Mouse (Mus musculus): ENCODE measurements at regions not wholly inside any gene's neighbourhood (a gene's known extent, or its start where the extent isn't known, plus 50 kb on each side); places are given as distances from the start of the nearest gene placed in this dataset.

GRCm38 (mm10) chr3:150416447-150416846 is 1021.2 kb upstream of the Adgrl4 start:
- DNase-seq (ENCODE audit: low read depth, low spot score): no peak

GRCm38 (mm10) chr3:150427965-150428364 is 1009.7 kb upstream of the Adgrl4 start:
- DNase-seq (ENCODE audit: low read depth, low spot score): no peak

GRCm38 (mm10) chr3:150431291-150431690 is 1006.4 kb upstream of the Adgrl4 start:
- DNase-seq (ENCODE audit: low read depth, low spot score): no peak

- DNase-seq (ENCODE audit: low read depth, low spot score): peak; percentile 71
Observed at GRCm38 (mm10) chr3:150435199-150435598, 1002.5 kb upstream of the Adgrl4 start.

GRCm38 (mm10) chr3:150435818-150436607 is 1001.7 kb upstream of the Adgrl4 start:
- DNase-seq (ENCODE audit: low read depth, low spot score): no peak
